Mouse (Mus musculus): Measurements from ENCODE around the gene Trex2.
"Not testable (repeated sequence)": the region's sequence is repeated elsewhere in the genome, so short reads cannot be mapped to it uniquely, and the experiment has no call there.

Trex2 gene

GRCm38 (mm10) chrX:73430036-73430435 is 5.1 kb downstream of the Trex2 start:
- DNase-seq (ENCODE audit: low spot score): no peak

GRCm38 (mm10) chrX:73412767-73413166 is 22.4 kb downstream of the Trex2 start:
- DNase-seq (ENCODE audit: low spot score): no peak

GRCm38 (mm10) chrX:73410880-73411517 is 24.1 kb downstream of the Trex2 start, which contains the start of gene Zfp92:
Gene Zfp92, plus strand, starts transcription at chrX:73411096.
- DNase-seq (ENCODE audit: low spot score): no peak

- DNase-seq (ENCODE audit: low spot score): no peak
These were observed 33.5 kb downstream of the Trex2 start for GRCm38 (mm10) chrX:73401616-73402015.

GRCm38 (mm10) chrX:73400951-73401350 is 34.2 kb downstream of the Trex2 start:
- DNase-seq (ENCODE audit: low spot score): no peak

- DNase-seq (ENCODE audit: low spot score): not testable (repeated sequence)
These were observed 36.5 kb downstream of the Trex2 start, which contains the start of gene Gm18336 for GRCm38 (mm10) chrX:73398636-73399035. Gene Gm18336, minus strand, starts transcription at chrX:73398736.

GRCm38 (mm10) chrX:73396446-73396845 is 38.7 kb downstream of the Trex2 start:
- no peak for DNase-seq (ENCODE audit: low spot score)

GRCm38 (mm10) chrX:73391481-73391880 is 43.7 kb downstream of the Trex2 start:
- no peak for DNase-seq (ENCODE audit: low spot score)

GRCm38 (mm10) chrX:73384924-73385323 is 50.2 kb downstream of the Trex2 start:
- no peak for DNase-seq (ENCODE audit: low spot score)

- DNase-seq (ENCODE audit: low spot score): no peak
These were observed 50.7 kb downstream of the Trex2 start for GRCm38 (mm10) chrX:73384419-73384818.

All from urinary bladder, postnatal 10 days (tissue).